Mouse (Mus musculus): ENCODE data around the gene Lypd8.

Lypd8 gene

GRCm38 (mm10) chr11:58399985-58400645, 21.3 kb downstream of the Lypd8 start:
- no peak for DNase-seq

GRCm38 (mm10) chr11:58400655-58401054, 21.8 kb downstream of the Lypd8 start:
- no peak for DNase-seq

GRCm38 (mm10) chr11:58408066-58408465, 29.2 kb downstream of the Lypd8 start:
- no peak for DNase-seq

- no peak for DNase-seq
These were observed 39.5 kb downstream of the Lypd8 start for GRCm38 (mm10) chr11:58418336-58418735.

GRCm38 (mm10) chr11:58420815-58421214, 42.0 kb downstream of the Lypd8 start, which contains the start of gene 1810065E05Rik:
Gene 1810065E05Rik (plus strand): TSS chr11:58421111.
- DNase-seq = no peak

- DNase-seq = no peak
These were observed 53.4 kb downstream of the Lypd8 start, which contains the start of gene Gm12253 for GRCm38 (mm10) chr11:58432259-58432658. Gene Gm12253 (plus strand): TSS chr11:58432559.

- no peak for DNase-seq
These were observed 59.0 kb downstream of the Lypd8 start for GRCm38 (mm10) chr11:58437866-58438265.
